Mouse (Mus musculus) hindlimb bud, embryonic 11.5 days (tissue): ENCODE measurements around the gene Kansl2.

Experiments used
- DNase-seq: peaks from one replicate; pipeline ENCODE4 v3.0.0-alpha.2; 2012; ENCODE audit warnings: low read depth, low spot score; ENCODE audit errors: extremely low spot score

Kansl2 gene

DNA sequence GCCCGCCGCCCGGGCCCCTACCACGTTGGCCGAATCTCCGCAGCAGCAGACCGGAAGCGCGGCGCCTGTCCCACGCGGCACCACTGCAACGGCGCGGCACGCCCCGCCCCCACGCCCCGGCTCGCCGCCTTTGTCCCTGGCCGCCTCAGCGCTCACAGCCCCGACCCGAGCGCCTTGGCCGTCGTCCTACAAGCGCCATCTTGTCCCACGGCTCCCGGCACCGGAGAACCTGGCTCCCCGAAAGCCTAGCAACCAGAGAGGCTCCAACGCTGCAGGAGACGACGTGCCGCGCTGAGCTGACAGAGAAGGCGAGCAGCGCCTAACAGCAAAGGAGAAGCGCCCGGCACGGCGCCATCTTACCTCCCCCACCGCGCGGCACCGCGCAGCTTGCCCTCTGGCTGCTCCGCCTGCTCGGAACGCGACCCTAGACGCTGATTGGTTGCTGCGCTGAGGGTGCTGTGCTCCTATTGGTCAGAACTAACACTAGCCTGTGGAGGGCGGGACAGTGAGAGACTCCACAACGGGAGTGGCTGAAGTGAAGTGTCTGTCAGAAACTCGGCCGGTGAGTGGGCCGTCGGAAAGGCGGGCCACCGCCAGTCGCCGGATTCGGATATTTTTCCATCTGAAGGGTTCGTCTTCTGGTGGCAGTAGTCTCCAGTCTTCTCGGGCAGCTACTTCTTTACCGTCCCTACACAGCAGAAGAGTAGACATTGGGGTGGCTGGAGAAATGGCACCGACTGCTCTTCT, at the start of gene Kansl2:
Gene Kansl2, minus strand, starts transcription at position 384 of the 747 bp plus-strand sequence.
- DNase-seq: peak; percentile 98

DNA sequence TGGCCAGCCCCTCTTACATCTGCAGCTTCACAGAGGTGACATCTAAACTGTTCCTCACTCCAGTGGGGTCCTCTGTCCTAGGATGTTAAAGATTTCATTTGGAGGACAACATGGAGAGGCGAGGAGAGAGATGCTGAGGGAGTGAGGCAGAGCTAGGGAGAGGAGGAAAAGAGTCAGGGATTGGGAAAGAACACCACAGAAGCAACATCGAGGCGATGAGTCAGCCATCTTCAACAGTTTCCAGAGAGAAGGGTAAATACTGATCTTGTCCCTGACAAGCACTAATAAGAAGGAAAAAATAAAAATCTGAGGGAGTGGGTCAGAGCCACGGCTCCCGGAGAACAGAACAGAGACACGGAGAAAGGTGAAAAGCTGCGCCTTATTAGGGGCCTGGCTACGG, 48.9 kb upstream of the Kansl2 start:
- DNase-seq: no peak

GRCm38 (mm10) chr15:98582410-98582809, 48.3 kb upstream of the Kansl2 start:
- no peak for DNase-seq

- DNase-seq: peak; percentile 85
Measured at GRCm38 (mm10) chr15:98579795-98580464, 45.9 kb upstream of the Kansl2 start.

- DNase-seq: no peak
Measured at GRCm38 (mm10) chr15:98579310-98579709, 45.2 kb upstream of the Kansl2 start.

GRCm38 (mm10) chr15:98573293-98573692, 39.2 kb upstream of the Kansl2 start:
- no peak for DNase-seq

- DNase-seq: no peak
Measured at GRCm38 (mm10) chr15:98570873-98571538, 36.9 kb upstream of the Kansl2 start, which contains the start of the genes Ccnt1 and 4930415O20Rik. Gene Ccnt1 (minus strand): TSS chr15:98570923. Gene 4930415O20Rik (plus strand): TSS chr15:98571004.

- no peak for DNase-seq
Measured at GRCm38 (mm10) chr15:98569795-98570365, 35.8 kb upstream of the Kansl2 start.

- no peak for DNase-seq
Measured at GRCm38 (mm10) chr15:98569216-98569615, 35.2 kb upstream of the Kansl2 start.

DNA sequence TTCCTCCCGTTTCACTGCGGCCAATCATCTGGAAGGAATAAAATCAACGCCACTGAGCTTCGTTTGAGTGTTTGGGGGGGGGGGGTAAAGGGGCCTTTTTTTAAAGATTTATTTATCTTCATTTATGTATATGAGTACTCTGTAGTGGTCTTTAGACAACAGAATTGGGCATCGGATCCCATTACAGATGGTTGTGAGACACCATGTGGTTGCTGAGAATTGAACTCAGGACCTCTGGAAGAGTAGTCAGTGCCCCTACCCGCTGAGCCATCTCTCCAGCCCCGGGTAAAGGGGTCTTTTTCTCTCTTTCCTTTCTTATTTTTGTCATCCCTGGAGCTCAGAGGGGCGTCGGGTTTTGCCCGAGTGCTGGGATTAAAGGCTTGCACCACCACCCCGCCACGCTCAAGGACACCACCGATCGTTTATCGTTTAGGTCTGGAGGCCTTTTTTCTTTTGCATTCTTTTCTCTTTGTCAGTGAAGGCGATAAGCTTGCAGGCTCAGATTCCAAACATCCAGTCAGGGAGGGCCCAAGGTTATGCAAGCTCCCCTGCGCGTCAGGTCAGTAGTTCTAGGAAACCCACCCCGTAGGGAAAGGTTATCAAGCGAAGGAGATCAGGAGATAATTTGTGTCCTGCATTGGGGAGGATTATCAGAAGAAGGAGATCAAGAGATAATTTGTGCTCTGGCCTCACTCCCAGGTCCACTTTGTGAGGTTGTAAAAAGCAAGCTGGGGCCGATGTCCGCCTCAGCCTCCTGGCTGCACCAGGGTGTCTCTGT, 34.4 kb upstream of the Kansl2 start:
- no peak for DNase-seq

DNA sequence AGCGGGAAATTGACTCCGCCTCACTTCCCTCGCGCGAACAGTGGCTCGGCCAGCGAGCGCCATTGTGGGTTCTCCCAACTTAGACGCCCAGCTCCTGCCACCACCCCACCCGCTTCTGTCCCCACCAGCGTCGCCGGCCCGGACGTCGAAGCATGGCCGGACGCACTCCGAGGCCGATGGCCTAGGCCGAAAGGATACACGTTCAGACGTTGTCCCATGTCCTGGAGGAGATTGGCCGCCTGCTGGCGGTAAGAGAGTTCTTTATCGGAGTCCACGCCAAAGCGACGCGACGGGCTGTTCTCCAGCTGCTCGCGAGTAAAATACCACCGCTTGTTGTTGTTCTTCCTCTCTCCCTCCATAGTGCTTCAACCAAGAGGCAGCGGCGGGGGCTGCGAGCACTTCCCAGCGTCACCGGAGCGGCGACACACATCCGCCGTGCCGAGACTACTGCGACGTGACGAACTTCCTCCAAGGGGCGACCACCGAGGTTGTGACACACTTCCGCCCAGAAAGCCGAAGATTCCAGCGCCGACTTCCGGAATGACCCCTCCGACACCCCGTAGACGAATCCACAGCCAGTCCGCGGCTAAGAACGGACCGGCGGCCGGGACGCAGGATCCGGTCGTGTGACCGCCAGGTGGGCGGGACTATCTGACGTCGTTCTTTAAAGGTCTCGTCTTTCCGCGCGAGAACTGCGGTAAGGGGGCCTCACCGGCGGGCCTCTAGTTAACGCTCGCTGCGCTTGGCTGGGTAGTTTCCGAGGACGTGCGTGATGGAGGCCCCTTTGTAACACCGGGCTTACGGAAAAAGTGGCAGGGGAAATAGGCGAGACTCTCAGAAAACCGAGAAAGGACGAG, 33.4 kb upstream of the Kansl2 start:
- DNase-seq: peak; percentile 98

DNA sequence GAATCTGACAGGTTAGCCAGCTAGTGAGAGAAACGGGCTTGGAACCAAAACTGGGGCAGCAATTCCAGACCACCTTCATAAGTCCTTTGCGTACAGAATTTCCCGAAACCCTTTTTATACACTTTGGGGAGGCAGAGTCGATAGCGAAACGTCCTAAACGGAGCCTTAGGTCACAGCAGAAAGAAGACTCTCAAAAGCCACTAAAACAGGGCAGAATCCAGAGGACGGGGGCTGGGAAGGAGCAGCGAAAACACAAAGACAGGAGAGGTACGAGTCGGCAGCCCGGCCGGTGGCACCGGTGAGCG, 32.9 kb upstream of the Kansl2 start:
- no peak for DNase-seq

DNA sequence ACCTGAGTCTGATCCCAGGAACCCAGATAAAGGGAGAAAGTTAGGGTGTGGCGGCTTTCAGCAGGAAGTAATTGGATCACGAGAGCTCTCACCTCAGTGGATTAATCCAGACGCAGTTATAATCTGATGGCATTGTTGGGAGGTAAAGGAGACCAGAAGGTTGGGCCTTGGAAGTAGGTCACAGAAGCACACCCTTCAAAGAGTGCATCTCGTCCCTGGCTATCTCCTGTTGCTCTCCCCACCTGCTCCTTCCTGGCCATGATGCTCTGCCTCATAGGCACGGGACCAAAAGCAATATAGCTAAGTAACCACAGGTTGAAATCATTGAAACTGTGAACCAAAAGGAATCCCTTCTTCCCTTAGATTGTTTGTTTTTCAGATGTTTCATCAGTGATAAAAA, 23.1 kb upstream of the Kansl2 start:
- DNase-seq: no peak

GRCm38 (mm10) chr15:98555881-98556280, 21.8 kb upstream of the Kansl2 start:
- no peak for DNase-seq

DNA sequence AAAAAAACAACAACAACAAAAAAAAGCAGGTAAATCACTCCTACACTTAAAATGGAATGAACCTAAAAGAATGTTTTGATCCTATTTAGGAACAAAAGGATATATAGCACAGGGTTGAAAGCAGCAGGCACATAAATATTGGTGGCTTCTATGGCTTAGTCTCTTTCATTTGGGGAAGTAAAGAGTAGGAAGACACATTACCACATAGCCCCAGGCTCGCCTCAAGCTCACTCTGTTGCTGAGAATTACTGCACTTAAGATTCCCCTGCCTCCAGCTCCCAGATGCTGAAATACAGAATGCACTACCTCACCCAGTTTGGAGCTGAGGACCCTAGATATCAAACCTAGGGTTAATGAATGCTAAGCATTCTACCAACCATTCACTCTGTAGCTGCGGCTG, 18.7 kb upstream of the Kansl2 start:
- DNase-seq: no peak

GRCm38 (mm10) chr15:98546843-98547242, 12.8 kb upstream of the Kansl2 start:
- no peak for DNase-seq

DNA sequence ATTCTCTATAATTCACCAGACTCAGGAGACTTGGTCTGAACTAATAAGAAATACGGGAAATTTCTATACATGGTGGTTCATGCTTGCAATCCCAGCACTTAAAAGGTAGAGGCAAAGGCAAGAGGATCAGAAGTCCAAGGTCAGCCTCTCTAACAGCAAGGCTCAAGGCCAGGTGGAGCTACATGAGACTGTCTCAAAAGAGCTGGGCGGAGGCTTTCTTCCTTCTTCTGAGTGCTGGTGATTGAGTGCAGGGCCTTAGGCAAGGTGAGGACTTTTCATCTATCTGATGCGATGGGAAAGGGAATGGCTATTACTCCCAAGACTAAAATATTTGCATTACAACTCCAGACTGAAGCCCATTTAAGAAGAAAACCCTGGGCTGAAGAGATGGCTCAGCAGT, 11.1 kb upstream of the Kansl2 start:
- DNase-seq: no peak

GRCm38 (mm10) chr15:98543341-98543740, 9.3 kb upstream of the Kansl2 start:
- DNase-seq: no peak

- DNase-seq: no peak
Measured at GRCm38 (mm10) chr15:98541064-98541463, 7.0 kb upstream of the Kansl2 start.

DNA sequence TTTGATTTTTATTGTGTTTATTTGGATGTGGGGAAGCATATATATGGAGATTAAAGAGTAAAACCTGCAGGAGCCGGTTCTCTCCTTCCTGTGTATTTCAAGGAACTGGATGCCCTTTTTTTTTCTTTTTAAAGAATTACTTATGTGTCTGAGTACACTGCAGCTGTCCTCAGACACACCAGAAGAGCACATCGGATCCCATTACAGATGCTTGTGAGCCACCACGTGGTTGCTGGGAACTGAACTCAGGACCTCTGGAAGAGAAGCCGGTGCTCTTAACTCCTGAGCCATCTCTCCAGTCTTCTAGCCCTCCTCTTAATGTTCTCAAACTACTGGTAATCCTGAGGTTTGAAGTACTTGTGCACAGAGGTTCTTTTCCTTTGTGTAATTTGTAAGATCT, 3.9 kb upstream of the Kansl2 start:
- no peak for DNase-seq
